Mouse (Mus musculus) liver, embryonic 14.5 days (tissue): ENCODE data around the gene Zc3h18. TPM values are rescaled to one million over a fixed set of nuclear protein-coding genes. Genes with fewer than 3 reads are reported as not detected.

ENCODE experiments used
- ATAC-seq: fragments of 200-750 bp; cut with Nextera tagmentation; 2 replicates; pipeline ENCODE4 v1.8.0; 2017; ENCODE audit warnings: moderate number of reproducible peaks, mild to moderate bottlenecking, moderate library complexity; ENCODE audit not compliant: insufficient read depth
- DNase-seq, 3 experiments: peaks; one replicate each; pipeline ENCODE4 v3.0.0-alpha.2; 2012 to 2013; ENCODE audit warnings: low read depth in 3 of 3, low spot score in 3 of 3
- H3K27ac ChIP-seq: fragments of 300-500 bp; sonication (generic); 2 replicates; pipeline ENCODE4 v1.5.1; 2014; ENCODE audit warnings: moderate library complexity, mild to moderate bottlenecking, control low read depth, inconsistent platforms
- H3K27me3 ChIP-seq: fragments of 300-500 bp; sonication (generic); 2 replicates; pipeline ENCODE4 v1.6.1; 2014; ENCODE audit warnings: mild to moderate bottlenecking, low read length, moderate library complexity; ENCODE audit not compliant: control insufficient read depth, insufficient read depth
- H3K36me3 ChIP-seq: fragments of 300-500 bp; sonication (generic); replicated peaks from 2 replicates; pipeline ENCODE4 v1.6.1; 2014; ENCODE audit warnings: low read depth; ENCODE audit not compliant: control insufficient read depth, insufficient read depth
- H3K4me1 ChIP-seq, 2 experiments: fragments of 200-500 bp in 1 of 2; fragments of 300-500 bp in 1 of 2; sonication (generic) in 1 of 2; replicated peaks; 2 replicates each; pipeline ENCODE4 v1.6.1; 2012 to 2014; ENCODE audit warnings: antibody characterized with exemption in 1 of 2, inconsistent platforms in 1 of 2, low read length in 1 of 2; ENCODE audit not compliant: control insufficient read depth in 2 of 2, insufficient read depth in 2 of 2
- H3K4me2 ChIP-seq: fragments of 300-500 bp; sonication (generic); 2 replicates; pipeline ENCODE4 v1.6.1; 2014; ENCODE audit warnings: low read depth, mild to moderate bottlenecking, control low read depth, moderate library complexity
- H3K4me3 ChIP-seq, 2 experiments: fragments of 200-500 bp in 1 of 2; fragments of 300-500 bp in 1 of 2; sonication (generic) in 1 of 2; 2 replicates each; pipeline ENCODE4 v1.5.1; 2012 to 2014; ENCODE audit warnings: low read depth in 2 of 2, low read length in 2 of 2, mild to moderate bottlenecking in 2 of 2, control low read depth in 1 of 2, inconsistent platforms in 1 of 2, moderate library complexity in 1 of 2; ENCODE audit not compliant: insufficient read depth in 1 of 2
- H3K9ac ChIP-seq: fragments of 300-500 bp; sonication (generic); replicated peaks from 2 replicates; pipeline ENCODE4 v1.6.1; 2014; ENCODE audit warnings: mild to moderate bottlenecking, control low read depth, moderate library complexity
- H3K9me3 ChIP-seq: fragments of 300-500 bp; sonication (generic); 2 replicates; pipeline ENCODE4 v1.6.1; 2016; ENCODE audit warnings: low read length, mixed read lengths; ENCODE audit not compliant: control insufficient read depth
- CTCF ChIP-seq: IDR thresholded peaks from 2 replicates; pipeline ENCODE4 v1.5.1; 2016; ENCODE audit warnings: antibody characterized with exemption, low read depth, control low read depth
- EP300 ChIP-seq: IDR thresholded peaks from 2 replicates; pipeline ENCODE4 v1.6.1; 2016; ENCODE audit warnings: antibody characterized with exemption, low read depth
- WGBS: fragments of 180-500 bp; shearing (Covaris S2); extraction: QIAGEN DNeasy Blood & Tissue Kit; methylation state at CpG from one replicate; pipeline ENCODE4 v1.1.7; 2014; ENCODE audit not compliant: insufficient replicate concordance; 5-methylcytosine and 5-hydroxymethylcytosine counted together
- polyA plus RNA-seq, 2 experiments: library from polyadenylated mRNA; depleted of rRNA in 1 of 2; stranded (reverse) in 1 of 2; unstranded in 1 of 2; fragments of >200 nt; fragmentation: Nextera tagmentation in 1 of 2; extraction: Ambion mirVana in 1 of 2; gene quantifications; 2 replicates each; pipeline versions ENCODE4 v1.2.1 to v1.2.3; 2012 to 2014

The Zc3h18 gene
- polyA plus RNA-seq, 2 experiments: 12.8 to 20.4 TPM

- Histone ChIP-seq H3K27ac (no peak overlapping the region), H3K4me2 (peak overlapping the region; percentile 65), H3K27me3 (no peaks in the 10 kb centered on the region), H3K9me3 (no peaks in the 10 kb centered on the region), H3K4me1 (peaks cover 3 to 16% of the 10 kb centered on the region in 2 experiments; a peak in 3 of 4 replicates), H3K4me3 (peak overlapping the region in 1 of 2 experiments; percentile 79; a peak in 1 of 4 replicates), H3K9ac (no peak overlapping the region), H3K36me3 (peaks cover 5% of the 10 kb centered on the region)
- TF ChIP-seq EP300 (no peak), CTCF (no peak)
- ATAC-seq (no peak), DNase-seq (no peak)
- WGBS: 79% methylated on average over 7 of the region's 7 CpGs
These were observed 1.1 kb upstream of the Zc3h18 start for GRCm38 (mm10) chr8:122375320-122375719.

GRCm38 (mm10) chr8:122375751-122376364 is 551 bp upstream of the Zc3h18 start:
- no peaks in the 10 kb centered on the region for H3K27me3 ChIP-seq
- H3K9ac ChIP-seq: peak overlapping the region; percentile 51
- peaks cover 3 to 16% of the 10 kb centered on the region in 2 experiments; a peak in 3 of 4 replicates for H3K4me1 ChIP-seq
- DNase-seq (no peak), ATAC-seq (peak; percentile 4)
- H3K36me3 ChIP-seq: peaks cover 10% of the 10 kb centered on the region
- peak overlapping the region; percentile 1; the same call in 1 of the 2 replicates for H3K27ac ChIP-seq
- H3K4me2 ChIP-seq: peak overlapping the region; percentile 65
- TF ChIP-seq EP300 (no peak), CTCF (no peak)
- H3K4me3 ChIP-seq: peak overlapping the region; percentile 47 to 79
- 14% methylated on average over 13 of the region's 13 CpGs for WGBS
- no peaks in the 10 kb centered on the region for H3K9me3 ChIP-seq

- 78% methylated on average over 4 of the region's 4 CpGs for WGBS
- no peak overlapping the region for H3K9ac ChIP-seq
These were observed 6.6 kb downstream of the Zc3h18 start for GRCm38 (mm10) chr8:122383039-122383438.

GRCm38 (mm10) chr8:122389357-122389756 is 12.9 kb downstream of the Zc3h18 start:
- Histone ChIP-seq H3K9ac (no peak overlapping the region), H3K4me3 (no peak overlapping the region), H3K9me3 (no peaks in the 10 kb centered on the region), H3K27ac (no peak overlapping the region), H3K36me3 (peaks cover 57% of the 10 kb centered on the region), H3K4me1 (no peaks in the 10 kb centered on the region), H3K4me2 (no peak overlapping the region), H3K27me3 (no peaks in the 10 kb centered on the region)
- WGBS: 86% methylated on average over 3 of the region's 3 CpGs
- no peak for ATAC-seq
- peak; percentile 54 for TF ChIP-seq CTCF
- no peak for TF ChIP-seq EP300
- no peak for DNase-seq

More at GRCm38 (mm10) chr8:122383039-122383438, 6.6 kb downstream of the Zc3h18 start:
- no peak overlapping the region for H3K27ac ChIP-seq
- DNase-seq (no peak), ATAC-seq (no peak)
- H3K4me3 ChIP-seq: no peak overlapping the region
- H3K4me1 ChIP-seq: peaks cover 0 to 3% of the 10 kb centered on the region in 2 experiments; a peak in 2 of 4 replicates
- no peak for TF ChIP-seq CTCF
- no peak for TF ChIP-seq EP300
- H3K4me2 ChIP-seq: no peak overlapping the region
- H3K36me3 ChIP-seq: peaks cover 58% of the 10 kb centered on the region
- no peaks in the 10 kb centered on the region for H3K27me3 ChIP-seq
- H3K9me3 ChIP-seq: no peaks in the 10 kb centered on the region

GRCm38 (mm10) chr8:122390758-122391157 is 14.3 kb downstream of the Zc3h18 start:
- 71% methylated on average over 3 of the region's 3 CpGs for whole genome bisulfite sequencing
- no peak overlapping the region for H3K4me2 ChIP-seq
- no peak overlapping the region for H3K9ac ChIP-seq
- DNase-seq (no peak), ATAC-seq (no peak)
- no peaks in the 10 kb centered on the region for H3K4me1 ChIP-seq
- no peaks in the 10 kb centered on the region for H3K9me3 ChIP-seq
- no peak overlapping the region for H3K27ac ChIP-seq
- H3K4me3 ChIP-seq: no peak overlapping the region
- TF ChIP-seq EP300 (no peak), CTCF (no peak)
- no peaks in the 10 kb centered on the region for H3K27me3 ChIP-seq
- peaks cover 44% of the 10 kb centered on the region for H3K36me3 ChIP-seq
